In genomic region chr17:24208641-24209042, GRCm38 (mm10) we compare ENCODE assay signal across 8 mouse cellular contexts. TPM values are rescaled to one million over a fixed set of nuclear protein-coding genes. Genes with fewer than 3 reads are reported as not detected.
DNase-seq lines count a peak whose midpoint lies in the region; ATAC-seq and TF ChIP-seq lines count a peak whose summit lies in the region.

No protein-coding gene starts in this region.

- H3K36me3 ChIP-seq in forebrain, postnatal 0 days (ENCODE audit: insufficient read depth) = no peaks in the 10 kb centered on the region
- no peaks in the 10 kb centered on the region for H3K36me3 ChIP-seq in midbrain, postnatal 0 days (ENCODE audit: insufficient read depth, low read length)

- no peak overlapping the region for H3K27ac ChIP-seq in bone marrow macrophage, adult 2 months (ENCODE audit: insufficient read depth, low read depth, low read length)
- H3K27ac ChIP-seq in forebrain, postnatal 0 days (ENCODE audit: low read depth, low read length) = peak overlapping the region; percentile 77
- H3K27ac ChIP-seq in midbrain, postnatal 0 days (ENCODE audit: low read depth, low read length) = peak overlapping the region; percentile 40

- peak overlapping the region; percentile 97 for H3K4me2 ChIP-seq in forebrain, postnatal 0 days (ENCODE audit: low read depth)
- peak overlapping the region; percentile 79 for H3K4me2 ChIP-seq in midbrain, postnatal 0 days (ENCODE audit: low read depth, low read length, poor library complexity, severe bottlenecking)

- H3K4me3 ChIP-seq in bone marrow macrophage, adult 2 months (ENCODE audit: insufficient read depth, low read length) = peak overlapping the region; percentile 14
- peak overlapping the region; percentile 52 for H3K4me3 ChIP-seq in forebrain, postnatal 0 days (ENCODE audit: low read depth, low read length)
- peak overlapping the region; percentile 38 for H3K4me3 ChIP-seq in midbrain, postnatal 0 days (ENCODE audit: low read depth, low read length)

- peak; percentile 91 for DNase-seq in heart, adult 11 months
- DNase-seq in heart, adult 9 months (ENCODE audit: low spot score in 2 of 2) = no peak
- DNase-seq in forebrain, postnatal 0 days = no peak
- peak; percentile 23 to 60 for DNase-seq in kidney, postnatal 25 days
- no peak for DNase-seq in midbrain, postnatal 0 days (ENCODE audit: low spot score)
- DNase-seq in thymus, postnatal 0 days (ENCODE audit: low spot score) = no peak
- no peak for DNase-seq in thymus, postnatal 25 days

- 3% methylated on average over 29 of the region's 29 CpGs for WGBS in forebrain, postnatal 0 days
- WGBS in midbrain, postnatal 0 days = 4% methylated on average over 29 of the region's 29 CpGs

- no peak for TF ChIP-seq CTCF in bone marrow macrophage, adult 2 months (IDR thresholded peaks at IDR 0.05; ENCODE audit: low read depth, low read length)
- no peak for TF ChIP-seq CTCF in forebrain, postnatal 0 days (IDR thresholded peaks at IDR 0.05; ENCODE audit: low read depth)
- no peak for TF ChIP-seq CTCF in midbrain, postnatal 0 days (IDR thresholded peaks at IDR 0.05)

- no peak for TF ChIP-seq POLR2A in bone marrow macrophage, adult 2 months (IDR thresholded peaks at IDR 0.05; ENCODE audit: borderline replicate concordance, low read depth, low read length)

- H3K4me1 ChIP-seq in bone marrow macrophage, adult 2 months (ENCODE audit: control insufficient read depth, insufficient read depth, low read length) = peaks cover 25% of the 10 kb centered on the region
- H3K4me1 ChIP-seq in forebrain, postnatal 0 days (ENCODE audit: insufficient read depth) = peaks cover 58% of the 10 kb centered on the region
- H3K4me1 ChIP-seq in midbrain, postnatal 0 days (ENCODE audit: insufficient read depth, low read length) = peaks cover 54% of the 10 kb centered on the region

- no peaks in the 10 kb centered on the region for H3K9me3 ChIP-seq in forebrain, postnatal 0 days (ENCODE audit: low read length)
- H3K9me3 ChIP-seq in midbrain, postnatal 0 days (ENCODE audit: low read length) = no peaks in the 10 kb centered on the region

- no peak for ATAC-seq in forebrain, postnatal 0 days
- no peak for ATAC-seq in midbrain, postnatal 0 days (ENCODE audit: low FRiP score)

- peak overlapping the region; percentile 81 for H3K9ac ChIP-seq in forebrain, postnatal 0 days
- peak overlapping the region; percentile 72 for H3K9ac ChIP-seq in midbrain, postnatal 0 days (replicated peaks; ENCODE audit: low read length, poor library complexity, severe bottlenecking)

- no peaks in the 10 kb centered on the region for H3K27me3 ChIP-seq in forebrain, postnatal 0 days (ENCODE audit: insufficient read depth, low read length)
- no peaks in the 10 kb centered on the region for H3K27me3 ChIP-seq in midbrain, postnatal 0 days (ENCODE audit: insufficient read depth, low read length)

RNA-seq across cellular contexts. Expression of gene Ntn3, which starts 0.7 kb away (rescaled TPM):
- polyA plus RNA-seq in bone marrow macrophage, adult 2 months (2012; ENCODE audit: insufficient read depth, insufficient read length, missing spikeins) = 0.47 TPM in 1 of 2 replicates, not detected in the other
- total RNA-seq in forebrain, postnatal 0 days (2014; rRNA removed) = 18.3 and 19.6 TPM in 2 replicates
- 2.9 and 4.0 TPM in 2 replicates for polyA plus RNA-seq in forebrain, postnatal 0 days (2015; fragmentation: Nextera tagmentation; extraction: Ambion mirVana)
- 19.4 and 23.6 TPM in 2 replicates for total RNA-seq in midbrain, postnatal 0 days (2014; rRNA removed)
- polyA plus RNA-seq in midbrain, postnatal 0 days (2015; fragmentation: Nextera tagmentation; extraction: Ambion mirVana) = 4.0 and 4.3 TPM in 2 replicates
- 0.19 and 0.29 TPM in 2 replicates for polyA plus RNA-seq in thymus, postnatal 0 days (2015; fragmentation: Nextera tagmentation; extraction: Ambion mirVana)

RNA-seq across cellular contexts. Expression of gene Tbc1d24, which starts 3.3 kb away (rescaled TPM):
- polyA plus RNA-seq in bone marrow macrophage, adult 2 months (2012; ENCODE audit: insufficient read depth, insufficient read length, missing spikeins) = 23.0 and 24.0 TPM in 2 replicates
- 94.5 and 113 TPM in 2 replicates for total RNA-seq in forebrain, postnatal 0 days (2014; rRNA removed)
- 15.7 and 23.5 TPM in 2 replicates for polyA plus RNA-seq in forebrain, postnatal 0 days (2015; fragmentation: Nextera tagmentation; extraction: Ambion mirVana)
- total RNA-seq in midbrain, postnatal 0 days (2014; rRNA removed) = 146 and 168 TPM in 2 replicates
- 27.4 and 27.6 TPM in 2 replicates for polyA plus RNA-seq in midbrain, postnatal 0 days (2015; fragmentation: Nextera tagmentation; extraction: Ambion mirVana)
- polyA plus RNA-seq in thymus, postnatal 0 days (2015; fragmentation: Nextera tagmentation; extraction: Ambion mirVana) = 1.4 and 1.5 TPM in 2 replicates

RNA-seq across cellular contexts. Expression of gene Tedc2, which starts 12.0 kb away (rescaled TPM):
- 7.7 and 8.5 TPM in 2 replicates for polyA plus RNA-seq in bone marrow macrophage, adult 2 months (2012; ENCODE audit: insufficient read depth, insufficient read length, missing spikeins)
- 19.7 and 20.1 TPM in 2 replicates for total RNA-seq in forebrain, postnatal 0 days (2014; rRNA removed)
- 9.6 and 10.0 TPM in 2 replicates for polyA plus RNA-seq in forebrain, postnatal 0 days (2015; fragmentation: Nextera tagmentation; extraction: Ambion mirVana)
- total RNA-seq in midbrain, postnatal 0 days (2014; rRNA removed) = 17.4 and 17.9 TPM in 2 replicates
- 9.0 and 11.1 TPM in 2 replicates for polyA plus RNA-seq in midbrain, postnatal 0 days (2015; fragmentation: Nextera tagmentation; extraction: Ambion mirVana)
- polyA plus RNA-seq in thymus, postnatal 0 days (2015; fragmentation: Nextera tagmentation; extraction: Ambion mirVana) = 6.9 and 8.0 TPM in 2 replicates

RNA-seq across cellular contexts. Expression of gene Atp6v0c, which starts 39.1 kb away (rescaled TPM):
- polyA plus RNA-seq in bone marrow macrophage, adult 2 months (2012; ENCODE audit: insufficient read depth, insufficient read length, missing spikeins) = 1,159 and 1,346 TPM in 2 replicates
- total RNA-seq in forebrain, postnatal 0 days (2014; rRNA removed) = 386 and 489 TPM in 2 replicates
- 1,891 and 2,006 TPM in 2 replicates for polyA plus RNA-seq in forebrain, postnatal 0 days (2015; fragmentation: Nextera tagmentation; extraction: Ambion mirVana)
- 730 and 771 TPM in 2 replicates for total RNA-seq in midbrain, postnatal 0 days (2014; rRNA removed)
- 2,426 and 2,595 TPM in 2 replicates for polyA plus RNA-seq in midbrain, postnatal 0 days (2015; fragmentation: Nextera tagmentation; extraction: Ambion mirVana)
- polyA plus RNA-seq in thymus, postnatal 0 days (2015; fragmentation: Nextera tagmentation; extraction: Ambion mirVana) = 506 and 523 TPM in 2 replicates

RNA-seq across cellular contexts. Expression of gene Ccnf, which starts 42.6 kb away (rescaled TPM):
- polyA plus RNA-seq in bone marrow macrophage, adult 2 months (2012; ENCODE audit: insufficient read depth, insufficient read length, missing spikeins) = 25.8 and 33.4 TPM in 2 replicates
- 6.2 and 7.4 TPM in 2 replicates for total RNA-seq in forebrain, postnatal 0 days (2014; rRNA removed)
- polyA plus RNA-seq in forebrain, postnatal 0 days (2015; fragmentation: Nextera tagmentation; extraction: Ambion mirVana) = 4.1 and 6.9 TPM in 2 replicates
- total RNA-seq in midbrain, postnatal 0 days (2014; rRNA removed) = 6.2 and 6.7 TPM in 2 replicates
- polyA plus RNA-seq in midbrain, postnatal 0 days (2015; fragmentation: Nextera tagmentation; extraction: Ambion mirVana) = 5.0 and 5.3 TPM in 2 replicates
- 63.0 and 74.3 TPM in 2 replicates for polyA plus RNA-seq in thymus, postnatal 0 days (2015; fragmentation: Nextera tagmentation; extraction: Ambion mirVana)

Comparison
In these comparisons a context has a peak if more than half of its experiments do, and no peak if none do; other contexts are left out.
1. DNase-seq: peak in heart, adult 11 months (single experiment) and kidney, postnatal 25 days (2 of 2); none in heart, adult 9 months (0 of 2), forebrain, postnatal 0 days (single experiment), midbrain, postnatal 0 days (single experiment), thymus, postnatal 0 days (single experiment) and thymus, postnatal 25 days (single experiment).
2. Peak in every context shown above with its lines, with median percentiles within 50 percentile points of each other: H3K4me3 ChIP-seq.